Mouse (Mus musculus) embryonic facial prominence, embryonic 10.5 days (tissue): Measurements from ENCODE around the gene Aifm3. TPM values are rescaled to one million over a fixed set of nuclear protein-coding genes. Genes with fewer than 3 reads are reported as not detected.
"Not testable (repeated sequence)": the region's sequence is repeated elsewhere in the genome, so short reads cannot be mapped to it uniquely, and the experiment has no call there.

ENCODE experiments used
- DNase-seq: peaks from one replicate; pipeline ENCODE4 v3.0.0-alpha.2; 2017; ENCODE audit warnings: low spot score
- H3K27ac ChIP-seq: fragments of 300-500 bp; sonication (generic); replicated peaks from 2 replicates; pipeline ENCODE4 v1.5.1; 2016; ENCODE audit warnings: mild to moderate bottlenecking
- H3K27me3 ChIP-seq: fragments of 300-500 bp; sonication (generic); replicated peaks from 2 replicates; pipeline ENCODE4 v1.6.1; 2016; ENCODE audit warnings: low read depth, mild to moderate bottlenecking; ENCODE audit not compliant: poor library complexity, severe bottlenecking
- H3K36me3 ChIP-seq: fragments of 300-500 bp; sonication (generic); replicated peaks from 2 replicates; pipeline ENCODE4 v1.6.1; 2016; ENCODE audit warnings: mild to moderate bottlenecking, moderate library complexity
- H3K4me1 ChIP-seq: fragments of 300-500 bp; sonication (generic); 2 replicates; pipeline ENCODE4 v1.6.1; 2016
- H3K4me3 ChIP-seq: fragments of 300-500 bp; sonication (generic); 2 replicates; pipeline ENCODE4 v1.5.1; 2016; ENCODE audit warnings: mild to moderate bottlenecking, moderate library complexity
- H3K9me3 ChIP-seq: fragments of 300-500 bp; sonication (generic); 2 replicates; pipeline ENCODE4 v1.6.1; 2016; ENCODE audit warnings: mild to moderate bottlenecking
- WGBS: fragments of 180-500 bp; shearing (Covaris S2); methylation state at CpG from one replicate; pipeline ENCODE4 v1.1.7; 2016; 5-methylcytosine and 5-hydroxymethylcytosine counted together
- polyA plus RNA-seq: library from polyadenylated mRNA; unstranded; fragments of >200 nt; fragmentation: Nextera tagmentation; extraction: Ambion mirVana; gene quantifications from 2 replicates; pipeline ENCODE4 v1.2.1, GENCODE M21; 2016

Gene Aifm3
- polyA plus RNA-seq, 1 experiment from 2014 or later, result 1.1 TPM

DNA sequence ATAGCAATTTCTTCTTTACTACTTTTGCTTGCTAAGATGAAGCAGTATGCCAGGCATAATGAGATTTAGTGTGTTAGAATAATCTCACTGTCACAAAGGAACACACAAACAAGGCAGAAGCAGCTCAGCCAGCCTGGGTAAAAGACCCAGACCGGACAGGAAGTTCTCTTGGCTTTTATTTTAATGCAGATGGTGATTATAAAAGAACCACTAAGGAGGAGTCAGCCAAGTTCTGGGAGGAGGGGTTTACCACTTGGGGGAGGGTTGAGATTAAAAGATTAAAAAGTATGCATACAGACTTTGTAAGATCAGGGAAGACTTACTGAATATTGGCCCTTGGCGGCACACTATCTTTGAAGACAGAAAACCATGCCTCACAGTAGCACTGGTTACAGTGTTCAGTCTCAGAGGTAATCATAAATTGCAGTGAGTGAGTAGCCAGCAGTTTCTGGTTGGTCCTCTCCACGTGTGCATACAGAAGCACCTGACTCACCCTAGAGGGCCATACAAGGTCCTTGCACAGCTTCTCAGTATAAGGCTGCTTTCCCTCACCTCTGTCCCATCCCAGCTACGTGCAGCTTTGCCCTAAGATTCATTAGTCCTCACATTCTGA, 11.0 kb upstream of the Aifm3 start:
- Histone ChIP-seq H3K27me3 (no peaks in the 10 kb centered on the region), H3K4me1 (no peaks in the 10 kb centered on the region), H3K36me3 (peaks cover 88% of the 10 kb centered on the region), H3K9me3 (no peaks in the 10 kb centered on the region), H3K27ac (no peak overlapping the region), H3K4me3 (no peak overlapping the region)
- no peak for DNase-seq
- WGBS, result 90% methylated on average over 4 of the region's 4 CpGs

DNA sequence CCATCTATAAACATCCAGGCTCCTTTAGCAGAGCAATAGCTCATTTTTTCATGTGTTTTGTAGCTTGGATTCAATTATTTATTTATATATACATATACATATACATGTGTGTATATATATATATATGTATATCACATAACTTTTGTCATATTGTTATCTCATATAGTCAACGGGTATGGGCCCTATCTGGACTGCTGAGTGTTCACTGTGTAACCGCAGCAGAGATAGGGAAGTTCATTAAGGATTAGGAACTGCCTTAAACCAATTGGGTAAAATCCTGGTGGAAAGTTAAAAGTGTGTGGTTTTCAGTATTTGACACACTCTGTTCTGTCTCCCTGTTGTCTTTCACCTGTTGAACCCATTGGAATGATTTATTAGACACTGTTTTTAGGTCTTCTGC, 7.9 kb upstream of the Aifm3 start:
- Histone ChIP-seq H3K36me3 (peaks cover 98% of the 10 kb centered on the region), H3K27ac (no peak overlapping the region), H3K9me3 (no peaks in the 10 kb centered on the region), H3K27me3 (no peaks in the 10 kb centered on the region), H3K4me3 (no peak overlapping the region), H3K4me1 (no peaks in the 10 kb centered on the region)
- WGBS, result 94% methylated on average over 2 of the region's 2 CpGs
- no peak for DNase-seq

DNA sequence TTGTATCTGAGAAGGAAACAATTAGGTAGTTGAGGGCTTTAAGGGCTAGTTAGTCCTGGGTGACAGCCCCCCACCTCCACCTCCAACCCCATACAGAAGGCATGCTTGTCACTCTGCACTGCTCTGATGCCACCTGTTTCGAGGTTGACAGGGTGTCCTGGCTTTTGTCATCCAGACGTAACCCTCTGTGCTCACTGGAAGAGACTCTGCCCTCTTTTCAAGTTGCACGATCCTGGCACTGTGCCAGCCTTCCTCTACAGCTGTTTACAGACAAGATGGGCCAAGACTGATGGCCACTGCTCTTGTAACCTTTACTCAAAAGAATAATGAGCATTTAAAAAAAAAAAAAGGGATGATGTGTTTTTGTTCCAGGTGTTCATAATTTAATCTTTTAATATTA, 2.9 kb upstream of the Aifm3 start:
- peaks cover 65% of the 10 kb centered on the region for H3K36me3 ChIP-seq
- peaks cover 12% of the 10 kb centered on the region for H3K4me1 ChIP-seq
- DNase-seq, result no peak
- no peaks in the 10 kb centered on the region for H3K9me3 ChIP-seq
- no peak overlapping the region for H3K27ac ChIP-seq
- WGBS, result 81% methylated on average over 3 of the region's 3 CpGs
- no peak overlapping the region for H3K4me3 ChIP-seq
- peaks cover 30% of the 10 kb centered on the region for H3K27me3 ChIP-seq

DNA sequence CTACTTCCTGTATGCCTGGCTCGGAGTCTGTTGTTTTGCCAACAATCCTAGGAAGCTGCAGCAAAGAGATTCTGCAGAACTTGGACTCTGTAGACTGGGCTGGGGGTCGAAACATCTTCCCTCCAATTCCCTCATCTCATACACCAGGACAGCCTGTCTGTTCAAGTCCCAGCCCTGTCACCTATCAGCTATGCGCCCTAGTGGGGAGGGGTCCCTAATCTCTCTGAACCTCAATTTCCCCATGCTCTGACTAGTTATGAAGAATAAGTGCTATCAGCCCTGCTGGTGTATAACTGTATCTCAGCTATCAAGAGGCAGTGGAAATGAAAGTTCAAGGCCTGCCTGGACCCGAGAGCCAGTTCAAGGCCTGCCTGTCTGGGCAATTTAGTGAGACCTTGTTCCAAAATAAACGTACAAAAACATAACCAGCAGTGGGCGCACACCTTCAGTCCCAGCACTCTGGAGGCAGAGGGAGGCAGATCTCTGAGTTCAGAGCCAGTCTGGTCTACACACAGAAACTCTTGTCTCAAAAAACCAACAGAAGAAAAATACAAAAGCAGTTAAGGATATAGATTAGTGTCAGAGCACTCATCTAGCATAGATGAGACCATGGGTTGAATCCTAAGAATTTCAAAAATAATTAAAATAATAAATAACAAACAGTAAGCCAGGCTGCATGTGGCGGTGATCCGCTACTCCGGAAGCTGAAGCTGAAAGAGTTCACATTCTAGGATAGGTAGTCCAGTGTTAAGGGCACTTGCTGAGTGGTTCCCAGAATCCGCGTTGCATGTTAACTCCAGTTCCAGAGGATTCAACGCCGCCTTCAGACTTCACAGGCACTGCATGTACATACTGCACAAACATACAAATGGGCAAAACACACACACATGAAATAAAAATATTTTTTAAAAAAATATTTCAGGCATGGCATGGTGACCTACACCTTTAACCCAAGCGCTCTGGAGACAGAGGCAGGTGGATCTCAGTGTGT, 638 bp upstream of the Aifm3 start:
- 47% methylated on average over 14 of the region's 14 CpGs for WGBS
- no peak overlapping the region for H3K27ac ChIP-seq

DNA sequence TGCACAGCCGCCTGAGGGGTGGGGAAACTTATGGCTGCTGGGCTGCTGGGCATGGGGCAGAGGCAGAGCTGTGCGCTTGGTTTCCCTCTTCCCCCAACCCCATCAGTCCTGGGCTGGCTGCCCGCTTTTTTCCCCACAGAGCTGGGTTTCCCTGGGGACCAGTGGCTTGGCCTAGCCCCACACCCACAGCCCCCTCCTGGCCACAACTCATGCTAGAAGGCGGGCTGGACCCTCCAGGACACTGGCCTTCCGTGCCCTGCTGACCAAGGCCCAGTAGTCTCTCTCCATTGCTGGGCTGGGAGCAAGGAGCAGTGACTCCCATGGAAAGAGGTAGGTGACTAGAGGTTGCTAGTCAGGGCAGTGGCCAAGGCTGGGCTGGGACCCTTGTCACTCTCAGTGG, 1.7 kb downstream of the Aifm3 start:
- Histone ChIP-seq H3K4me3 (no peak overlapping the region), H3K4me1 (peaks cover 12% of the 10 kb centered on the region), H3K9me3 (no peaks in the 10 kb centered on the region), H3K36me3 (peaks cover 19% of the 10 kb centered on the region), H3K27ac (no peak overlapping the region), H3K27me3 (peaks cover 37% of the 10 kb centered on the region)
- no peak for DNase-seq
- WGBS, result 86% methylated on average over 5 of the region's 5 CpGs

More for the DNA sequence above, 638 bp upstream of the Aifm3 start:
- Histone ChIP-seq H3K4me1 (peaks cover 12% of the 10 kb centered on the region), H3K4me3 (peak overlapping the region; percentile 64), H3K36me3 (peaks cover 42% of the 10 kb centered on the region), H3K9me3 (no peaks in the 10 kb centered on the region), H3K27me3 (peaks cover 37% of the 10 kb centered on the region)
- DNase-seq, result no peak

DNA sequence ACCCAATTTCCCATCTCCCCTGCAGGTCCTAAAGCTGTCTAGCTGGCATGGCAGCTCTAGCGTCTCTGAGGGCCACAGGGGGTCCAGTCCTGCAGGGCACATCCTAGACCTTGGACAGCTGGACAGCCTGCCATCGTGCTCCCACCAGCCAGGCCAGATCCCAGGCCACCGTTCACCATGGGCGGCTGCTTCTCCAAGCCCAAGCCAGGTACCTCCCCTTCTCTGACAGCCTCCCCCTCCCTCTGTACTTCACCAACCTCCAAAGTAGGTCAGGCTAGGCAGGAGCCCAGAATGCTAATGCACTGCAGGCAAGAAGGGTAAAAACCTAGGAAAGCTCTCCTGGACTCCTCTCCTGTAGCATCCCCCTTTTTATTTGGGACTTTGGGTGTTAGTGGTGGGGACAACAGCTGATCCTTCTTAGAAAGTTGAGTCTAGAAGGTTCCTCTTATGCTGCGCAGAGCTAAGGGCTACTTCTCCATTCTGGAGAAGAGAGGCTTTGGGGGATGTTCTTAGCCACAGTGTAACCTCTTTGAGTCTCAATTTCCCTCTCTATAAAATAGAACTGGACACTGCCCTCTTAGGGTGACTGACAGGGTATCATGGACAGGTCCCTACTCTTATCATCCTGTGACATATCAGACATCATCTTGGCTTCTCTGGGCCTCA, 2.6 kb downstream of the Aifm3 start:
- DNase-seq, result no peak
- H3K9me3 ChIP-seq, result no peaks in the 10 kb centered on the region
- peaks cover 19% of the 10 kb centered on the region for H3K4me1 ChIP-seq
- peaks cover 37% of the 10 kb centered on the region for H3K27me3 ChIP-seq
- H3K4me3 ChIP-seq, result no peak overlapping the region
- WGBS, result 74% methylated on average over 5 of the region's 5 CpGs
- no peak overlapping the region for H3K27ac ChIP-seq
- peaks cover 10% of the 10 kb centered on the region for H3K36me3 ChIP-seq

DNA sequence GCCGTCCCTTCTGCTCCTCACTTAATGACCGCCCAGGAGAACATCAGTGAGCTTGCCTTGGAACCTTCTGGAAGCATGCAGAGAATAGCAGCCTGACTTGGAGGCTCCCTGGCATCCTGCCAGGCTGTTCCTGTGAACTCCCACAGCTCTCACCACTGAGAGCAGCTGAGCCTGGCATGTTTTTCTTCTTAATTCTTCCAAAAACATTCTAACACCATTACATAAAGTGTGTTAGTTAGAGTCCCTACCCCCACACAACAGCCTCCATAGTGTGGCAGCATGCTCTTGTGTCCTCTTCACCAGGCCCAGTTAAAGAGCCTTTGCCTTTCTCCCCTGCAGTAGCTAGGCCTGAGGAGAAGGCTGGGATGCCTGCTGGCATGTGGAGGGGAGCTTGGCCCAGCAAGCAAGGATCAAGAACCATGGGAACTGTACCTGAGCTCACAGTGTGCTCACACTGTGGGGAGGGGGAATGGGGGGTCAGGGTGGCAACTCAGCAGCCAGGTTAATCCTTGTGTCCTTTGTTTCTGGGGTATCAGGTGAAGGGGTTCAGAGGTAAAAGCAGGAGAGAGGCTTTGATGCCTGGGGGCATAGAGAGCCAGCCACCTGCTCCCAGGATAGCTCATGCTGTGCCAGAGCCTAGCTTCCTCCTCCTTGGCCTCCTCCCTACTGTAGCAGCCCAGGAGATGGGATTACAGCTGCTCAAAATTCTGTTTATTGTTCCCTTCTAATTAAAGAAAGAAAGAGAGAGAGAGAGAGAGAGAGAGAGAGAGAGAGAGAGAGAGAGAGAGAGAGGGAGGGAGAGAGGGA, 7.3 kb downstream of the Aifm3 start:
- no peak for DNase-seq
- H3K27me3 ChIP-seq, result peaks cover 5% of the 10 kb centered on the region
- H3K27ac ChIP-seq, result no peak overlapping the region; the same call in 1 of the 2 replicates
- no peaks in the 10 kb centered on the region for H3K36me3 ChIP-seq
- peaks cover 14% of the 10 kb centered on the region for H3K4me1 ChIP-seq
- WGBS, result 67% methylated on average over 2 of the region's 2 CpGs
- H3K4me3 ChIP-seq, result no peak overlapping the region
- no peaks in the 10 kb centered on the region for H3K9me3 ChIP-seq

DNA sequence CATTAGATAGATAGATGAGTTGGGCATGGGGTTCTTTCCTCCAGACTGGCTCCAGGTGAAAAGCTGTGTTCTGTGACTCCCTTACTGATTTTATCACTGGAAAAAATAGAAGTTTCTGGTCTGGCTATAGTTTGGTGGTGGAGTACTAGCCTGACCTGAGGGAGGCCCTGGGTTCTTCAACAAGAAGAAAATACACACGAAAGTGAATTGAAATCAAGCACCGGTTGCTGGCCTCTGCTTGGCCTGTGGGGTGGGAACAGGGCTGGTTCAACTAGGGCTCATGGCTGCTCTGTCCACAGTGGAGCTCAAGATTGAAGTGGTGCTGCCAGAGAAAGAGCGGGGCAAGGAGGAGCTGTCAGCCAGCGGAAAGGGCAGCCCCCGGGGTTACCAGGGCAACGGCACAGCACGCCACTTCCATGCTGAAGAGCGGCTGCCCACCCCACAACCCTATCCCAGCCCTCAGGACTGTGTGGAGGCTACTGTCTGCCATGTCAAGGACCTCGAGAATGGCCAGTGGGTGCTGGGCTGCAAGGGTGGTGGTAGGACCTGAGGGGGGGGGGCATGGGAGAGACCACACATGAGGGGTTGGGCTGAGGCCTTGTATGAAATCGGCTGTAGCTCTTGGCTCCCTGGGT, 10.0 kb downstream of the Aifm3 start:
- Histone ChIP-seq H3K27ac (peak overlapping the region; percentile 30; the same call in 1 of the 2 replicates), H3K4me3 (peak overlapping the region; percentile 8; the same call in 1 of the 2 replicates), H3K9me3 (no peaks in the 10 kb centered on the region), H3K4me1 (peaks cover 14% of the 10 kb centered on the region), H3K27me3 (no peaks in the 10 kb centered on the region), H3K36me3 (no peaks in the 10 kb centered on the region)
- WGBS, result 28% methylated on average over 10 of the region's 10 CpGs
- peak; percentile 51 for DNase-seq

DNA sequence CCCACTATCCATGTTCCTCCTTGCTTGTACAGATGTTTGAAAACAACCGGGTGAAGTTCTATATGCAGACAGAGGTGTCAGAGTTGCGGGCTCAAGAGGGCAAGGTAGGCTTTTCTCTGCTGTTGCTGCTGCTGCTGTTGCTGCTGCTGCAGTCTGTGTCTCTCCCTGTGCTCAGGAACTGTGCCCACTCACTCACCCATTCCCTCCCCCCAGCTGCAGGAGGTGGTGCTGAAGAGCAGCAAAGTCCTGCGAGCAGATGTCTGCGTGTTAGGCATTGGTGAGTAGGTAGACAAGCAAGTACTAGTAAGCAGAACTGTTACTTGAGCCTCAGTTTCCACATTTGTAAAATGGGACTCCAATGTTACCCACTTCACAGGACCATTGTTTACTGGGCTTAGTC, 13.3 kb downstream of the Aifm3 start:
- DNase-seq, result no peak
- WGBS, result 88% methylated on average over 4 of the region's 4 CpGs
- Histone ChIP-seq H3K4me1 (peaks cover 7% of the 10 kb centered on the region), H3K36me3 (no peaks in the 10 kb centered on the region), H3K4me3 (no peak overlapping the region), H3K27me3 (no peaks in the 10 kb centered on the region), H3K9me3 (no peaks in the 10 kb centered on the region), H3K27ac (no peak overlapping the region)

DNA sequence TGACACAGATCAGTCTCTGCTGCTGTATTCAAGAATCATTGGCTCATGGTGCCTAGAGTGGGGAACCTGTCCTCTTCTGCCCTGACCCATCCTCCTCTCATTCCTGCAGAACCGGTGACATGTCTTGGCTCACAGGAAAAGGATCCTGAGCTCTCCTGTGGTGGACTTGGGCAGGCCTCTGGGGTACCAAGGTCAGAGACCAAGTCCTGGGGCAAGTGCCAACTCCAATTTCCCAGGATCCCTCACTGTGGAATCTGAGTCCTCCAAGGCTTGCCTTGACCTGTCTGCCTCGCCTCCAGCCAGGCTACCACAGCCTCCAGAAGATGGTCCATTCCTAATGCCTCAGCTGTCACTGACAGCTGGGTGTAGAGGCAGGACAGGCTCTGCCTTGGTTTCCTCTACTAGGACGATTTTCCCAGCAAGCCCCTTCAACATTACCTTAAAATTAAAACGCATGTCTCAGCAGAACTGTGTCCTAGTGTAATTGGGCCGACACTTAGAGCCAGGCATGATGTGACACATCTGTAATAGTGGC, 17.7 kb downstream of the Aifm3 start:
- Histone ChIP-seq H3K4me3 (no peak overlapping the region), H3K9me3 (no peaks in the 10 kb centered on the region), H3K27me3 (no peaks in the 10 kb centered on the region), H3K4me1 (peaks cover 16% of the 10 kb centered on the region), H3K27ac (no peak overlapping the region), H3K36me3 (peaks cover 15% of the 10 kb centered on the region)
- DNase-seq, result no peak
- WGBS, result 83% methylated on average over 5 of the region's 5 CpGs

DNA sequence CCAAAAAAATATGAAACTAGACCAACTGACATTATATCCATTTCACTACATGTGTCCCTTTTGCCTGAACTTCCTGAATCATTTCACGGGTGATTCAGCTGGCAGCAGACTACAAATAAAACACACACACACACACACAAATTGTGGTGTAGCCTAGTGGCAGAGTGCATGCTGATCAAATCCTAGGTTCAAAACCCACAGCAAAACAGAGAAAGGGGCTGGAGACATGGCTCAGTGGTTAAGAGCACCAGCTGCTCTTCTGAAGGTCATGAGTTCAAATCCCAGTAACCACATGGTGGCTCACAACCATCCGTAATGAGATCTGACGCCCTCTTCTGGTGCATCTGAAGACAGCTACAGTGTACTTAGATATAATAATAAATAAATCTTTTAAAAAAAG, 18.6 kb downstream of the Aifm3 start:
- DNase-seq, H3K27me3 ChIP-seq, H3K9me3 ChIP-seq: not testable (repeated sequence)
- peaks cover 16% of the 10 kb centered on the region for H3K4me1 ChIP-seq
- peak overlapping the region; percentile 77 for H3K4me3 ChIP-seq
- WGBS, result 31% methylated on average over 3 of the region's 3 CpGs
- peak overlapping the region; percentile 88 for H3K27ac ChIP-seq
- H3K36me3 ChIP-seq, result peaks cover 24% of the 10 kb centered on the region
